Mouse (Mus musculus): ENCODE results near the gene Cyp2d10. TPM values are rescaled to one million over a fixed set of nuclear protein-coding genes. Genes with fewer than 3 reads are reported as not detected.

The Cyp2d10 gene
- total RNA-seq, 2 experiments from 2014 or later = not detected

DNA sequence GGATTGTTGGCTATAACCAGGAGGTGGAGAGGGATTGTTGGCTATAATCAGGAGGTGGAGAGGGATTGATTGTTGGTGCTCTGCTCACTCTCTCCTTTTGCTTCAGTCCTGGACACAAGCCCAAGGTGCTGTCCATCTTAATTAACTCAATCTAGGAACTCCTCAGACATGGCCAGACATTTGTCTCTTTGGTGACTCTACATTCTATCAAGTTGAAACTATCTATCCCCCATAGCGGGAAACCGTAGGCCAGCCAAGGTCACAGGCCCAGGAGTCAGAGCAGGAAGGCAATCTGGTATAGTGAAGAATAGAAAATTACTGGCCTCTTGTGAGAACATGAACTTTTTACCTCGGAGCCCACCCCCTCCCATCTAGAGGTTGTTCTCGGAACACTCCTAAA lies 44.8 kb downstream of the Cyp2d10 start:
- no peak for ATAC-seq (ENCODE audit: poor library complexity, severe bottlenecking)

DNA sequence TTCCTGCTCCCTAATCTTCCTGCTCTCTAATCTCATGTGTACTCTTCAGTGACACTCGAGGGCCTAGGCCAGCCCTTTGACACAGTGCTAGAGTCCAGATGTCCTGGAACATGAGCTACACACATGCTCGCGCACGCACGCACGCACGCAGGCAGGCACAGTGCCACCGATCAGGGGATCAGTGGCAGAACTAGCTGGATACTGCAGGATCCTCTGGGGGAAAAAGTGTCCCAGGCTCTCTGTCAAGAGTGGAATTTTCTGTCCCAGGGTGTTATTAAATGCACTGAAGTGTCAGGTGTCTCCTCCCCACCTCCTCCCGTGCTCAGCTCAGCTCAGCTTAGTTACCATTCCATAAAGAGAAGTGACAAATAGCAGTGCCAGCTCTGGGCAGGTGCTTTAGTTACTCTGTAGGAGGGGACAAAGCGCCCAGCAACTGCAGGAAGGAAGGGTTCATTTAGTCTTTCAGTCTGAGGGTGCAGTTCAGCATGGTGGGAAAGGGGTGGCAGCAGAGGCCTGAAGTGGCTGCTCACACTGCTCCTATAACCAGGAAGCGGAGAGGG lies 45.5 kb downstream of the Cyp2d10 start:
- no peak for ATAC-seq (ENCODE audit: poor library complexity, severe bottlenecking)

DNA sequence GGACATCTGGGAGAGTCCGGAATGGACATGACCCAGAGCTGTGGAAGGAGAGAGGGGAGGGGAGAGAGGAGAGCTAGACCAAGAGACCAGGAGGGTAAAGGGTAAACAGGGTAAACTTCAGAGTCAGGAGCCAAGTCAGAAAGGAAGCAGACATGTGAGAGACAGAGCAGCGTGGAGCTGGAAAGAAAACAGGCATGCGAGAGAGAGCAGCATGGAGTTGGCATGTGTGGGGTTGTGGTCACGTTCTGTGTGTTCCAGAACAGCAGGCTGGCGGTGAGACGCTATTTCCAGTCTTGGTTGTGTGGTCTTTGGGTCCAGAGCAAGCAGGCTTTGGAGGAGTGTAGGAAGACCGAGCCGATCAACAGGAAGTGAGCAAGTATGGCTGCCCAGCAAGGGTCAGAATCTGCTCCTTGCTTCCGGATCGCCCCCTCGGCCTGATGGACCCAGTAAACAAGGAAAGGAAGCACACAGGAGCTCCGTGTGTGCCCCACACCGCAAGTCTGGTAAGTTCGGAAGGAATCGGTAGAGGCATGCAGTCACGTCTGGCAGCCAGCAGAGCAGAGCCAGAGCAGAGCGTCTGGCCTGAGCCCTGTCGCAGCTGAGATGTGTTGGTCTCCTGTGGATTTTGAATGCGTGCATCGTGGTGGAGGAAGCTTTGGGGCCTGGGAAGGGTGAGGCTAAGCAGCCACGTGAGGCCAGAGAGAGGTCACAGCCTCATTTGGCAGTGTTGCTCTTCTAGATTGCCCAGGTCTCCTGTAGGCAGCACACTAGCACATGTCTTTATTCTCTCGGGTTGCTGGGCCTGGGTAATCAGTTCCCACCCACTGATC lies 48.3 kb downstream of the Cyp2d10 start:
- ATAC-seq (ENCODE audit: poor library complexity, severe bottlenecking) = no peak

DNA sequence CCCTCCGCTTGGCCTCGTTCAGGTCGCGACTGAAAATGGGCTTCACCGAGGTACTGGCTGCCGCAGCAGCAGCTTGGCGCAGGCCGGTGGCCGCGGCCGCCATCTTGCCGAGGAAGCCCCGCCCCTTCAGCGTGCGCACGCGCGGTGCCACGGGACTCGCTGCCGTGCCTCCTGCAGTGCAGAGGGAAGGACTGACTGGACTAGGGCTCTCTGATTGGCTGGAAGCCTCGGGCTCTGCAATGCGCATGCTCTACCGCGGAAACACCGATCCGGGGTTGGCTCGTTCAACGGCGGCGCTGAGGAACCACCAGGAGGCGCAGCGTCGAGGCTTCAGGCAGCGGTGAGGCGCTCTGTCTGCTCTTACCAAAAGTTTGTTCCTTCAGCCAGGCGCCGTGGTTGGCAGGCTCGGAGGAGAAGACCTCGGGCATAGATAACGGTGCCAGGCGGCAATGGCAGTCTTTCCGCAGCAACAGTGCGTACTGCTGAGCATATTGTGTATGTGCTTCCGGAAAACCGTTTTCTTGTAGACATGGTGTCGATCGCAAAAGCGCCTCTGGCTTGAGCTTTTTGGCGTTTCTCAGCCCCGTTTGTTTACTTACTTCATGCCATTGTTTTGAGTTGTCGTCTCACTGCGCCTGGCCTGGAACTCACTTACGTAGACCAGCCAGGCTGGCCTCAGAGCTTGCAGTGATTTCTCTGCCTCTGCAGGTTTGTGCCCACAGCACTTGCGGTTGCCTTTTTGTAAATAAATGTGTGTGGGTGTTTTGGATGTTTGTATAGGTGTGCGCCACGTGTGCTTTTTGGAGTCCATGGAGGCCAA lies 52.7 kb downstream of the Cyp2d10 start, which contains the start of gene Ndufa6:
Ndufa6 (minus strand) TSS at position 197 of the 820 bp plus-strand sequence.
- peak; percentile 95 for ATAC-seq (ENCODE audit: poor library complexity, severe bottlenecking)

DNA sequence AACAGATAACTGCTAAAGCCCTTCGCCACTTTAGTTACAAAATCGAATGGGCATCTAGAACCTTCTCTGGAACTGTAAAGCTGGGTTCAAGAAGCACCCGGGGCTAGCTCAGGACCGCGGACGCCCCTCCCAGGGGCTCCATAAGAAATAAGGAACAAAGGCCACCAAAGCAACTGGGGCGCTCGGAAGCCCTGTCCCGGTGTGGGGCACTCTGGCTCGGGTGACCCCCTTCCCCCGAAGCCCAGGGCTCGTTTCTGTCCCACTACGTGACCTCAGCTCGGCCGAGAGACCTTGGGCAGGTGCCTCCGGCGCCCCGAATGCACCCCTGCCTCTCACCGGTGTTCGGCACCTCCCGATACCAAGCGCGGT lies 53.3 kb downstream of the Cyp2d10 start:
- peak; percentile 19 for ATAC-seq (ENCODE audit: poor library complexity, severe bottlenecking)

DNA sequence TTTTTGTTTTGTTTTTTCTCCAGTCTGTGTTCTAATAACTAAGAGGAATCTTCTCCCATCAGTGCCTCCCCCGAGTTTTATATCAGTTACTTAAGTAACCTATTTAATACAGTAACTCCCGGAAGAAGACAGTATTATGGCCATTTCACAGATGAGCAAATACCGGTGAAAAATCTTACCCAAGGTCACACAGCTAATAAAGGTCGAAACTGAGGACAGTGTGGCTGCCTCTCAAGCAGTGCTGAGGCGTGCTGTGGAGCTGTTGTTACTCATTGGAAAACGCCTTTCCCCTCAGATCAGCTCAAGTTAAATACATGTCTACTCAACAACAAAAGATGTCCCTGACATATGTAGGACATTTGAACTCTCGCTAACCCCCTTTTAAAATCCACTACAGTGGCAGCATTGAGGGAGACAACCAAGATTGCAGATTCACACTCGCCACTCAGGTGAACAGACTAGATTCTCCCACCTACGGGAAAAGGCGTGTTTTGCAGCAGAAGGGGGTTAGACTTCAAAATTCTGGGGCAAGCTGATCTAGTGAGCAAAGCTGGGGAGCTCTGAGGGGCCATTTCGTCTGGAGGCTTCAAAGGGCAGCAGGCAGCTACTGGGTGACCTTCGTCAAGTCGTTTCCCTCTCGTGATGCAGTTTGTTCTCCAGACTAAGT lies 53.8 kb downstream of the Cyp2d10 start:
- no peak for ATAC-seq (ENCODE audit: poor library complexity, severe bottlenecking)

Other genes starting within 250 kb of the Cyp2d10 start
- gene Shisa8, start 194.4 kb downstream of the Cyp2d10 start, total RNA-seq (2015) = 0.14 TPM in 1 of 2 replicates, not detected in the other
- not detected in 2 replicates for gene Shisa8, start 194.4 kb downstream of the Cyp2d10 start, total RNA-seq (2017)
- gene Tnfrsf13c, start 182.8 kb downstream of the Cyp2d10 start, total RNA-seq (2015) = 1.8 and 2.7 TPM in 2 replicates
- gene Tnfrsf13c, start 182.8 kb downstream of the Cyp2d10 start, total RNA-seq (2017) = 1.0 and 1.5 TPM in 2 replicates
- 20.3 and 32.9 TPM in 2 replicates for gene Cenpm, start 162.4 kb downstream of the Cyp2d10 start, total RNA-seq (2015)
- gene Cenpm, start 162.4 kb downstream of the Cyp2d10 start, total RNA-seq (2017) = 10.0 and 19.5 TPM in 2 replicates
- not detected in 2 replicates for gene 1500009C09Rik, start 154.8 kb downstream of the Cyp2d10 start, total RNA-seq (2015)
- not detected in 2 replicates for gene 1500009C09Rik, start 154.8 kb downstream of the Cyp2d10 start, total RNA-seq (2017)
- 0.11 TPM in 1 of 2 replicates, not detected in the other for gene Sept3, start 132.3 kb downstream of the Cyp2d10 start, total RNA-seq (2015)
- 0.08 TPM in 1 of 2 replicates, not detected in the other for gene Sept3, start 132.3 kb downstream of the Cyp2d10 start, total RNA-seq (2017)
- gene Wbp2nl, start 108.2 kb downstream of the Cyp2d10 start, total RNA-seq (2015) = 0.22 TPM in 1 of 2 replicates, not detected in the other
- gene Wbp2nl, start 108.2 kb downstream of the Cyp2d10 start, total RNA-seq (2017) = not detected in 2 replicates
- gene Naga, start 68.3 kb downstream of the Cyp2d10 start, total RNA-seq (2015) = 159 and 162 TPM in 2 replicates
- gene Naga, start 68.3 kb downstream of the Cyp2d10 start, total RNA-seq (2017) = 145 and 160 TPM in 2 replicates
- gene Pheta2, start 68.3 kb downstream of the Cyp2d10 start, total RNA-seq (2015) = 2.4 and 2.7 TPM in 2 replicates
- gene Pheta2, start 68.3 kb downstream of the Cyp2d10 start, total RNA-seq (2017) = 3.5 and 3.7 TPM in 2 replicates
- gene Smdt1, start 68.2 kb downstream of the Cyp2d10 start, total RNA-seq (2015) = 226 and 229 TPM in 2 replicates
- 123 and 170 TPM in 2 replicates for gene Smdt1, start 68.2 kb downstream of the Cyp2d10 start, total RNA-seq (2017)
- 254 and 294 TPM in 2 replicates for gene Ndufa6, start 52.9 kb downstream of the Cyp2d10 start, total RNA-seq (2015)
- gene Ndufa6, start 52.9 kb downstream of the Cyp2d10 start, total RNA-seq (2017) = 138 and 158 TPM in 2 replicates
- gene Cyp2d22, start 26.9 kb downstream of the Cyp2d10 start, total RNA-seq (2015) = 0.39 TPM in 1 of 2 replicates, not detected in the other
- 0.37 TPM in 1 of 2 replicates, not detected in the other for gene Cyp2d22, start 26.9 kb downstream of the Cyp2d10 start, total RNA-seq (2017)
- not detected in 2 replicates for gene Cyp2d11, start 13.2 kb downstream of the Cyp2d10 start, total RNA-seq (2015)
- not detected in 2 replicates for gene Cyp2d11, start 13.2 kb downstream of the Cyp2d10 start, total RNA-seq (2017)
- not detected in 2 replicates for gene Cyp2d9, start 26.2 kb upstream of the Cyp2d10 start, total RNA-seq (2015)
- not detected in 2 replicates for gene Cyp2d9, start 26.2 kb upstream of the Cyp2d10 start, total RNA-seq (2017)
- not detected in 2 replicates for gene Cyp2d12, start 147.9 kb upstream of the Cyp2d10 start, total RNA-seq (2015)
- not detected in 2 replicates for gene Cyp2d12, start 147.9 kb upstream of the Cyp2d10 start, total RNA-seq (2017)
- not detected in 2 replicates for gene Cyp2d34, start 213.8 kb upstream of the Cyp2d10 start, total RNA-seq (2015)
- not detected in 2 replicates for gene Cyp2d34, start 213.8 kb upstream of the Cyp2d10 start, total RNA-seq (2017)